Mouse (Mus musculus) MEL (cell line): ENCODE measurements around the gene Ccl7. TPM values are rescaled to one million over a fixed set of nuclear protein-coding genes. Genes with fewer than 3 reads are reported as not detected.
A peak's percentile ranks its signal among the peaks of the same experiment; 100 is the strongest.

Source experiments
- DNase-seq: peaks from one replicate; pipeline ENCODE4 v3.0.0; 2011; ENCODE audit warnings: low read depth, low spot score
- H3K27ac ChIP-seq: 2 replicates; pipeline ENCODE4 v1.5.1; 2012; ENCODE audit warnings: low read depth, mild to moderate bottlenecking, control low read depth, low read length, moderate library complexity; ENCODE audit not compliant: control insufficient read depth
- H3K27me3 ChIP-seq, 2 experiments: fragments of 150-350 bp in 1 of 2; sonication (generic) in 1 of 2; 2 replicates each; pipeline ENCODE4 v1.6.1; 2012; ENCODE audit warnings: low read length in 2 of 2, mild to moderate bottlenecking in 2 of 2, improper control_type of control experiment in 1 of 2, moderate library complexity in 1 of 2; ENCODE audit not compliant: insufficient read depth in 2 of 2, control insufficient read depth in 1 of 2
- H3K36me3 ChIP-seq, 2 experiments: 2 replicates each; pipeline ENCODE4 v1.6.1; 2012 to 2014; ENCODE audit warnings: low read length in 2 of 2, improper control_type of control experiment in 1 of 2, inconsistent platforms in 1 of 2, mild to moderate bottlenecking in 1 of 2; ENCODE audit not compliant: insufficient read depth in 2 of 2, control insufficient read depth in 1 of 2
- H3K4me1 ChIP-seq, 2 experiments: fragments of 150-350 bp in 1 of 2; sonication (generic) in 1 of 2; 2 replicates each; pipeline ENCODE4 v1.6.1; 2012; ENCODE audit warnings: low read length in 2 of 2, improper control_type of control experiment in 1 of 2, mild to moderate bottlenecking in 1 of 2; ENCODE audit not compliant: insufficient read depth in 2 of 2, control insufficient read depth in 1 of 2
- H3K4me3 ChIP-seq, 2 experiments: fragments of 150-350 bp in 1 of 2; sonication (generic) in 1 of 2; 2 replicates each; pipeline ENCODE4 v1.5.1; 2012; ENCODE audit warnings: low read depth in 2 of 2, low read length in 2 of 2, mild to moderate bottlenecking in 2 of 2, moderate library complexity in 2 of 2, control low read depth in 1 of 2, improper control_type of control experiment in 1 of 2; ENCODE audit not compliant: control insufficient read depth in 1 of 2, insufficient read depth in 1 of 2
- H3K79me2 ChIP-seq: 2 replicates; pipeline ENCODE4 v1.6.1; 2012; ENCODE audit warnings: mild to moderate bottlenecking, low read length, moderate library complexity; ENCODE audit not compliant: control insufficient read depth, poor library complexity, insufficient read depth
- H3K9ac ChIP-seq: 2 replicates; pipeline ENCODE4 v1.6.1; 2012; ENCODE audit warnings: low read depth, mild to moderate bottlenecking, control low read depth, low read length, moderate library complexity; ENCODE audit not compliant: control insufficient read depth, poor library complexity, severe bottlenecking
- H3K9me3 ChIP-seq: fragments of 150-350 bp; sonication (generic); replicated peaks from 2 replicates; pipeline ENCODE4 v1.6.1; 2012; ENCODE audit warnings: mild to moderate bottlenecking, low read length, improper control_type of control experiment, moderate library complexity; ENCODE audit not compliant: insufficient read depth
- BHLHE40 ChIP-seq: IDR thresholded peaks from 2 replicates; pipeline ENCODE4 v1.6.1; 2012; ENCODE audit warnings: low read depth, mild to moderate bottlenecking, inconsistent platforms, low read length, improper control_type of control experiment, borderline replicate concordance
- CHD2 ChIP-seq: IDR thresholded peaks from 2 replicates; pipeline ENCODE4 v1.6.1; 2011; ENCODE audit warnings: low read length, improper control_type of control experiment
- CTCF ChIP-seq, 3 experiments: IDR thresholded peaks in 2 of 3; conservative IDR thresholded peaks in 1 of 3; 2 replicates each; pipeline ENCODE4 v1.5.1; 2011 to 2012; ENCODE audit warnings: low read length in 3 of 3, low read depth in 2 of 3, mild to moderate bottlenecking in 2 of 3, improper control_type of control experiment in 1 of 3, inconsistent platforms in 1 of 3, mixed read lengths in 1 of 3, moderate library complexity in 1 of 3; ENCODE audit not compliant: control insufficient read depth in 1 of 3, insufficient read depth in 1 of 3, poor library complexity in 1 of 3, severe bottlenecking in 1 of 3
- GATA1 ChIP-seq: IDR thresholded peaks from 2 replicates; pipeline ENCODE4 v1.6.1; 2011; ENCODE audit warnings: low read depth, low read length, improper control_type of control experiment
- KAT2A ChIP-seq: conservative IDR thresholded peaks from 2 replicates; pipeline ENCODE4 v1.6.1; 2012; ENCODE audit warnings: low read depth, low read length, improper control_type of control experiment, inconsistent platforms
- MYC ChIP-seq: IDR thresholded peaks from 2 replicates; pipeline ENCODE4 v1.6.1; 2011; ENCODE audit warnings: low read depth, mild to moderate bottlenecking, low read length, improper control_type of control experiment, moderate library complexity
- POLR2AphosphoS2 ChIP-seq: IDR thresholded peaks from 2 replicates; pipeline ENCODE4 v1.6.1; 2011; ENCODE audit warnings: low read length, improper control_type of control experiment
- POLR2AphosphoS5 ChIP-seq: IDR thresholded peaks from 2 replicates; pipeline ENCODE4 v1.6.1; 2012; ENCODE audit warnings: low read depth, borderline replicate concordance, mild to moderate bottlenecking, inconsistent platforms, low read length, moderate library complexity, mixed read lengths
- RAD21 ChIP-seq: IDR thresholded peaks from 2 replicates; pipeline ENCODE4 v1.6.1; 2011; ENCODE audit warnings: mild to moderate bottlenecking, low read depth, low read length, improper control_type of control experiment
- SMC3 ChIP-seq: IDR thresholded peaks from 2 replicates; pipeline ENCODE4 v1.6.1; 2011; ENCODE audit warnings: low read depth, low read length, improper control_type of control experiment
- USF1 ChIP-seq: IDR thresholded peaks from 2 replicates; pipeline ENCODE4 v1.6.1; 2014; ENCODE audit warnings: low read depth, mild to moderate bottlenecking, inconsistent platforms, low read length, improper control_type of control experiment, moderate library complexity
- ZC3H11A ChIP-seq: IDR thresholded peaks from 2 replicates; pipeline ENCODE4 v1.6.1; 2012; ENCODE audit warnings: low read depth, mild to moderate bottlenecking, inconsistent platforms, low read length, improper control_type of control experiment
- ZNF384 ChIP-seq: IDR thresholded peaks from 2 replicates; pipeline ENCODE4 v1.6.1; 2012; ENCODE audit warnings: low read depth, mild to moderate bottlenecking, inconsistent platforms, low read length, improper control_type of control experiment
- polyA plus RNA-seq, 2 experiments: library from polyadenylated mRNA; stranded (reverse) in 1 of 2; unstranded in 1 of 2; fragments of >175 nt in 1 of 2; fragments of >200 nt in 1 of 2; gene quantifications; 2 replicates each; pipeline versions ENCODE4 v1.2.1 to v1.2.4; 2012; ENCODE audit warnings: low replicate concordance in 2 of 2, low read depth in 1 of 2; ENCODE audit not compliant: insufficient read length in 2 of 2, insufficient read depth in 1 of 2, missing spikeins in 1 of 2
- total RNA-seq: library from RNA; depleted of rRNA; stranded (reverse); fragments of 300-350 nt; gene quantifications from 2 replicates; pipeline ENCODE4 v1.2.3, GENCODE M21; 2012; rRNA removed

Ccl7 gene
- total RNA-seq: not detected in 2 replicates
- not detected for polyA plus RNA-seq

GRCm38 (mm10) chr11:82045471-82045870 is at the start of gene Ccl7:
Gene Ccl7 (plus strand): TSS chr11:82045712.
- H3K36me3 ChIP-seq: peaks cover 0 to 8% of the 10 kb centered on the region in 2 experiments; a peak in 2 of 4 replicates
- H3K9ac ChIP-seq: no peak within 1 kb of the TSS
- H3K79me2 ChIP-seq: no peaks in the 10 kb centered on the region
- H3K27ac ChIP-seq: no peak within 1 kb of the TSS
- no peaks in the 10 kb centered on the region for H3K27me3 ChIP-seq
- TF ChIP-seq MYC (no peak), ZNF384 (peak; percentile 69)
- no peak within 1 kb of the TSS for H3K4me3 ChIP-seq
- H3K9me3 ChIP-seq: no peaks in the 10 kb centered on the region
- H3K4me1 ChIP-seq: peaks cover 2 to 6% of the 10 kb centered on the region in 2 experiments; a peak in 3 of 4 replicates
- no peak for DNase-seq

GRCm38 (mm10) chr11:81996172-81996841 is 49.2 kb upstream of the Ccl7 start:
- Histone ChIP-seq H3K4me3 (no peak overlapping the region), H3K4me1 (no peaks in the 10 kb centered on the region), H3K36me3 (no peaks in the 10 kb centered on the region), H3K27ac (no peak overlapping the region), H3K9me3 (no peaks in the 10 kb centered on the region; the same call in 1 of the 2 replicates), H3K9ac (no peak overlapping the region), H3K27me3 (no peaks in the 10 kb centered on the region), H3K79me2 (no peaks in the 10 kb centered on the region)
- peak; percentile 57 for DNase-seq
- TF ChIP-seq RAD21 (peak; percentile 69), SMC3 (peak; percentile 89), ZC3H11A (peak; percentile 54), CTCF (IDR thresholded peaks at IDR 0.05 in 2 of 3, conservative IDR thresholded peaks at IDR 0.05 in 1 of 3; ENCODE audit: control insufficient read depth in 1 of 3, insufficient read depth in 1 of 3, low read depth in 2 of 3, low read length in 3 of 3, poor library complexity in 1 of 3, severe bottlenecking in 1 of 3) (peak in 2 of 3 experiments; percentile 75 to 93), CHD2 (no peak), POLR2AphosphoS5 (no peak)

DNA sequence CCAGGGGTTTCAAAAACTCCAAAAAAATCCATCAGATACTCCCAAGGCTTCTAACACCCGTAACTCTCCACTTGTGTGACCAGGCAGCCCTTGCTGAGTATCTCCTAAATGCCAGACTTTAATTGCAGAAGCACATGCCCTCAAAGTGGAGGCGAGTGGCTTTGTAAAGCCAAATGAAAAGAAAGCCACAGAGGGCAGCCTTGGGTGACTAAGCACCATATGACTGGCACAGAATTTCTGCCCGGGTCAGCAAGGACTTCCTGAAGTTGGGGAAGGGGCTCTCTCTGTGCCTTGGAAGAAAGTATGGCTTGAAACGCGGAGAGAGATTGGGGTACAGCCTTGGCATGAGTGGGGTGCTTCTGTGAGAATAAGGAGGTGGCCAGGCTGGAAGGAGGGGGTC is 48.4 kb upstream of the Ccl7 start:
- Histone ChIP-seq H3K4me3 (no peak overlapping the region), H3K27me3 (no peaks in the 10 kb centered on the region), H3K79me2 (no peaks in the 10 kb centered on the region), H3K27ac (no peak overlapping the region), H3K9me3 (no peaks in the 10 kb centered on the region; the same call in 1 of the 2 replicates), H3K36me3 (no peaks in the 10 kb centered on the region), H3K9ac (no peak overlapping the region), H3K4me1 (no peaks in the 10 kb centered on the region)
- DNase-seq: no peak
- TF ChIP-seq GATA1: no peak
- TF ChIP-seq KAT2A: no peak
- no peak for TF ChIP-seq POLR2AphosphoS2
- no peak for TF ChIP-seq USF1
- no peak for TF ChIP-seq BHLHE40
